Mouse (Mus musculus) thymus, postnatal 10 days (tissue): ENCODE results near the gene Tmem33.

Experiments
- DNase-seq, 2 experiments: peaks; one replicate each; pipeline ENCODE4 v3.0.0; 2021; ENCODE audit warnings: low spot score in 2 of 2

The Tmem33 gene

GRCm38 (mm10) chr5:67260531-67261371 is at the start of gene Tmem33:
Tmem33 (plus strand) TSS chr5:67260565.
- peak; percentile 81 to 85 for DNase-seq

GRCm38 (mm10) chr5:67213168-67213567 is 47.2 kb upstream of the Tmem33 start:
- no peak for DNase-seq

GRCm38 (mm10) chr5:67215121-67216030 is 45.0 kb upstream of the Tmem33 start:
- DNase-seq, result no peak

GRCm38 (mm10) chr5:67216031-67216778 is 44.2 kb upstream of the Tmem33 start:
- DNase-seq, result no peak

GRCm38 (mm10) chr5:67216779-67217095 is 43.6 kb upstream of the Tmem33 start:
- no peak for DNase-seq

GRCm38 (mm10) chr5:67221901-67222300 is 38.5 kb upstream of the Tmem33 start:
- no peak for DNase-seq

GRCm38 (mm10) chr5:67222440-67223390 is 37.6 kb upstream of the Tmem33 start:
- DNase-seq, result no peak

GRCm38 (mm10) chr5:67223391-67224121 is 36.8 kb upstream of the Tmem33 start:
- no peak for DNase-seq

- no peak for DNase-seq
Observed at GRCm38 (mm10) chr5:67224122-67224502, 36.3 kb upstream of the Tmem33 start.

GRCm38 (mm10) chr5:67225758-67226157 is 34.6 kb upstream of the Tmem33 start:
- DNase-seq, result no peak

- DNase-seq, result no peak
Observed at GRCm38 (mm10) chr5:67227261-67227660, 33.1 kb upstream of the Tmem33 start.

- DNase-seq, result no peak
Observed at GRCm38 (mm10) chr5:67227682-67228444, 32.5 kb upstream of the Tmem33 start.

- no peak for DNase-seq
Observed at GRCm38 (mm10) chr5:67234682-67235081, 25.7 kb upstream of the Tmem33 start.

- no peak for DNase-seq
Observed at GRCm38 (mm10) chr5:67235462-67235861, 24.9 kb upstream of the Tmem33 start.

GRCm38 (mm10) chr5:67236601-67237000 is 23.8 kb upstream of the Tmem33 start:
- no peak for DNase-seq

GRCm38 (mm10) chr5:67238303-67238702 is 22.1 kb upstream of the Tmem33 start:
- peak in 1 of 2 experiments; percentile 13 for DNase-seq

- DNase-seq, result no peak
Observed at GRCm38 (mm10) chr5:67241713-67242112, 18.7 kb upstream of the Tmem33 start.

GRCm38 (mm10) chr5:67243231-67243630 is 17.1 kb upstream of the Tmem33 start:
- DNase-seq, result no peak

- no peak for DNase-seq
Observed at GRCm38 (mm10) chr5:67252261-67252660, 8.1 kb upstream of the Tmem33 start.
